8 mouse cellular contexts compared by ENCODE assay signal in genomic region chr5:102845800-102846199, GRCm38 (mm10).
DNase-seq lines count a peak whose midpoint lies in the region; ATAC-seq and TF ChIP-seq lines count a peak whose summit lies in the region.

No protein-coding gene starts in this region.

- TF ChIP-seq CTCF in layer of hippocampus, adult 2 months (conservative IDR thresholded peaks at IDR 0.05) = no peak
- TF ChIP-seq CTCF in cerebellum, adult 2 months (IDR thresholded peaks at IDR 0.05; ENCODE audit: borderline replicate concordance, insufficient read depth, low read depth, low read length) = no peak

- no peaks in the 10 kb centered on the region for H3K27me3 ChIP-seq in forebrain, embryonic 15.5 days
- no peaks in the 10 kb centered on the region for H3K27me3 ChIP-seq in liver, embryonic 11.5 days (replicated peaks; ENCODE audit: control insufficient read depth, insufficient read depth, low read length)
- H3K27me3 ChIP-seq in stomach, embryonic 14.5 days (ENCODE audit: control insufficient read depth, insufficient read depth, low read length) = no peaks in the 10 kb centered on the region
- H3K27me3 ChIP-seq in cerebellum, adult 2 months (ENCODE audit: control insufficient read depth, insufficient read depth, low read length) = no peaks in the 10 kb centered on the region

- no peak for TF ChIP-seq POLR2A in cerebellum, adult 2 months (IDR thresholded peaks at IDR 0.05; ENCODE audit: borderline replicate concordance, insufficient read depth, low read length)

- H3K9ac ChIP-seq in forebrain, embryonic 15.5 days (replicated peaks) = no peak overlapping the region; the same call in 1 of the 2 replicates
- H3K9ac ChIP-seq in liver, embryonic 11.5 days (ENCODE audit: low read depth, low read length) = no peak overlapping the region
- no peak overlapping the region for H3K9ac ChIP-seq in stomach, embryonic 14.5 days (replicated peaks; ENCODE audit: low read depth, low read length)

- ATAC-seq in forebrain, embryonic 15.5 days (replicated peaks) = no peak
- ATAC-seq in liver, embryonic 11.5 days (replicated peaks; ENCODE audit: low FRiP score) = no peak
- ATAC-seq in stomach, embryonic 14.5 days (ENCODE audit: insufficient number of reproducible peaks, insufficient read depth, low FRiP score, low read depth) = no peak

- H3K27ac ChIP-seq in layer of hippocampus, adult 2 months = peak overlapping the region; percentile 87
- H3K27ac ChIP-seq in forebrain, embryonic 15.5 days (replicated peaks) = no peak overlapping the region
- H3K27ac ChIP-seq in liver, embryonic 11.5 days (ENCODE audit: low read depth, low read length) = no peak overlapping the region
- H3K27ac ChIP-seq in stomach, embryonic 14.5 days (ENCODE audit: low read length) = peak overlapping the region; percentile 68; the same call in 1 of the 2 replicates
- no peak overlapping the region for H3K27ac ChIP-seq in cerebellum, adult 2 months (ENCODE audit: insufficient read depth, low read length)

- no peak for DNase-seq in layer of hippocampus, adult 2 months (ENCODE audit: low spot score in 2 of 2)
- no peak for DNase-seq in layer of hippocampus, adult 9-10 months (ENCODE audit: low spot score)
- DNase-seq in liver, embryonic 11.5 days (ENCODE audit: low spot score) = no peak
- DNase-seq in cerebellum, adult 2 months = no peak
- no peak for DNase-seq in left cerebral cortex, adult 9 months (ENCODE audit: low spot score in 2 of 2)
- no peak for DNase-seq in spleen, postnatal 4 days (ENCODE audit: low spot score in 2 of 2)

- no peaks in the 10 kb centered on the region for H3K36me3 ChIP-seq in forebrain, embryonic 15.5 days
- H3K36me3 ChIP-seq in liver, embryonic 11.5 days (ENCODE audit: control insufficient read depth, insufficient read depth, low read length) = no peaks in the 10 kb centered on the region
- no peaks in the 10 kb centered on the region for H3K36me3 ChIP-seq in stomach, embryonic 14.5 days (ENCODE audit: control insufficient read depth, insufficient read depth, low read length)

- peak overlapping the region; percentile 65 for H3K4me3 ChIP-seq in layer of hippocampus, adult 2 months
- H3K4me3 ChIP-seq in forebrain, embryonic 15.5 days = peak overlapping the region; percentile 45
- no peak overlapping the region for H3K4me3 ChIP-seq in liver, embryonic 11.5 days (ENCODE audit: low read depth, low read length)
- H3K4me3 ChIP-seq in stomach, embryonic 14.5 days (ENCODE audit: low read depth, low read length) = peak overlapping the region; percentile 31; the same call in 1 of the 2 replicates
- no peak overlapping the region for H3K4me3 ChIP-seq in cerebellum, adult 2 months (replicated peaks; ENCODE audit: insufficient read depth, low read depth, low read length)

- peak overlapping the region; percentile 56 for H3K4me2 ChIP-seq in forebrain, embryonic 15.5 days (replicated peaks)
- H3K4me2 ChIP-seq in liver, embryonic 11.5 days = peak overlapping the region; percentile 68
- peak overlapping the region; percentile 62 for H3K4me2 ChIP-seq in stomach, embryonic 14.5 days (replicated peaks; ENCODE audit: low read depth, low read length)

- H3K4me1 ChIP-seq in forebrain, embryonic 15.5 days = peaks cover 26% of the 10 kb centered on the region
- H3K4me1 ChIP-seq in liver, embryonic 11.5 days (replicated peaks; ENCODE audit: control insufficient read depth, insufficient read depth, low read length) = no peaks in the 10 kb centered on the region
- peaks cover 21% of the 10 kb centered on the region for H3K4me1 ChIP-seq in stomach, embryonic 14.5 days (ENCODE audit: control insufficient read depth, insufficient read depth, low read length)
- no peaks in the 10 kb centered on the region for H3K4me1 ChIP-seq in cerebellum, adult 2 months (ENCODE audit: control insufficient read depth, insufficient read depth, low read length)

- H3K9me3 ChIP-seq in forebrain, embryonic 15.5 days = no peaks in the 10 kb centered on the region
- H3K9me3 ChIP-seq in liver, embryonic 11.5 days (ENCODE audit: control insufficient read depth, low read length) = no peaks in the 10 kb centered on the region
- no peaks in the 10 kb centered on the region for H3K9me3 ChIP-seq in stomach, embryonic 14.5 days (ENCODE audit: control insufficient read depth, low read depth, low read length)

- WGBS in forebrain, embryonic 15.5 days = 15% methylated on average over 11 of the region's 11 CpGs
- 23% methylated on average over 11 of the region's 11 CpGs for WGBS in liver, embryonic 11.5 days
- WGBS in stomach, embryonic 14.5 days = 17% methylated on average over 11 of the region's 11 CpGs
- whole genome bisulfite sequencing in cerebellum, adult 2 months = 45% methylated on average over 11 of the region's 11 CpGs

Comparison
In these comparisons a context has a peak if more than half of its experiments do, and no peak if none do; other contexts are left out.
1. H3K27ac ChIP-seq: peak in layer of hippocampus, adult 2 months (single experiment) and stomach, embryonic 14.5 days (single experiment); none in forebrain, embryonic 15.5 days (single experiment), liver, embryonic 11.5 days (single experiment) and cerebellum, adult 2 months (single experiment).
2. H3K4me3 ChIP-seq: peak in layer of hippocampus, adult 2 months (single experiment), forebrain, embryonic 15.5 days (single experiment) and stomach, embryonic 14.5 days (single experiment); none in liver, embryonic 11.5 days (single experiment) and cerebellum, adult 2 months (single experiment).
3. Peak in every context shown above with its lines, with median percentiles within 50 percentile points of each other: H3K4me2 ChIP-seq.